Mouse (Mus musculus) v-Abl transformed pro-B cells (cell line): ENCODE measurements at regions not wholly inside any gene's neighbourhood (a gene's known extent, or its start where the extent isn't known, plus 50 kb on each side); places are given as distances from the start of the nearest gene placed in this dataset.

Experiments
- in situ Hi-C, 2 experiments: fragments of 400-800 bp; cut with MboI; formaldehyde crosslinking; loops; one replicate each; pipeline ENCODE4 v1.15.1; 2025; ENCODE audit not compliant: unreplicated experiment in 2 of 2

DNA sequence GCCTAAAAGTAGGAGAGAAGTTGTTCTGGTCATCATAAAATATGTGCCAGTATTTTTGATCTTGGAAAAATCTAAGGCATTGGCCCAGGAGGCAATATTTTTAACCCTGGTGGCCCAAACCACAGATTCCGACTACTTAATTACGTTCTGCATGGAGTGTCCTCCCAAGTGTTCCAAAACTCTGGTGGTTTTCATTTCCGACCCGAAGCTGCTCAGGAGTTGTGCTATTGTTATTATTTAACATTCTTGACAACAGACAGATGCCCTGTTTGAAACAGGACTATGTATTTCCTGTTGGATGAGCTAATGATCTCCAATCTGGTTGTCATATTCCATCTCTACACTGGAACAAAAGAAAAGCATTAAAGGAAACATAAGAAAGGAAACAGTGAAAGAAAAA lies 349.7 kb upstream of the Gm5148 start:
- in situ Hi-C loops = no loop called here

DNA sequence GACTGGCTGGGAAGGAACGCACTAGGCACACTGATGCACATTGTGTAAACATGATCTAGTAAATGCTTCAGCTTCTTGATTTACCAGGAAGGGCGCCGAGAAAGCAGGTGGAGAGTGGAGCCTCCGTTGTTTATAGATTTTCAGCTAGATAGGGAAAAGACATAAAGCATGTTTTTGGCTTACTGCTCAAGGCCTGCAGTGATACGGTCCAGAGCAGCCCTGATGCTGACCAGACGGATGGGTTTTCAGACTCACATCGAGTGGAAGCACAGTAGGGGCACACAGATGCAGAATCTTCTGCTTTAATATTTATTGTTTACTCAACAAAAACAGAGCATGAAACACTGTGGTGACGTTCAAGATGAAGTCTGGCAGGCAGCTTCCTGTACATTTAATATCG lies 331.3 kb upstream of the Gm5148 start:
- in situ Hi-C loops = no loop called here

DNA sequence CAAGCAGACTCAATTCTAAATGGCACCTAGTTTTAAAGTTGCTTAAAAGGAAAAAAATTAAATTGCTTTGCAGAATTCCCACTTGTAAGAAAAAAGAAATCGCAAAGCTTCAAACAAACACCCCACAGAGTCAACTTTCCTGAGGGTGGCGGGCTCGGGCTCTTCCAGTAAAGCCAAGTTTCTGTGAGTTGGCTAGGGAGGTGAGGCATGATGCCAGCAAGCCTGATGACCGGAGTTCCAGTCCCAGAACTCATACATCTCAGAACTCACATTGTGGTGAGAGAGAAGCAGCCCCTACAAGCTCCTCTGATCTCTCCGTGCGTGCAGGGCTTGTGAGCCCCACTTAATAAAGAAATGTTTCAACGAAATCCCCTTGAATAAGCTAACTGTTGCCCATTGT lies 328.7 kb upstream of the Gm5148 start:
- in situ Hi-C loops = no loop called here

DNA sequence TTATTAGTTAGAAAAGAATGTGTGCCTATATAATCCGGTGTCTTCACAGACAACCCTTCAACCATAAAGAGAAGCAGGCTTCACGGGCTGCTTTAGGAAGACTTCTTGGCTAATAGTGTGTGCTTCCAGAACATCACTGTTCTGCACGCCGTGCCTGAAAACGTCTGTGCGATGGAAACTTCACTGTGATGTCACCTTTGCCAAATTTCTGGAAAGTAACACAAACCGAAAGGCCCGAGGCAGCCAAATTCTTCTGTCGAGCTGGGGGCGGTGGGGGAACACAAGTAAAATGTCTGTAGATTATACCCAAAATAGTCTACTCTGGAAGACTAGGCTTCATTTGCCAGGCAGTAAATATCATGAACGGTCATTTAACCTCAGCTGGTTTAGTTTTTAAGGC lies 327.5 kb upstream of the Gm5148 start:
- in situ Hi-C loops = no loop called here

DNA sequence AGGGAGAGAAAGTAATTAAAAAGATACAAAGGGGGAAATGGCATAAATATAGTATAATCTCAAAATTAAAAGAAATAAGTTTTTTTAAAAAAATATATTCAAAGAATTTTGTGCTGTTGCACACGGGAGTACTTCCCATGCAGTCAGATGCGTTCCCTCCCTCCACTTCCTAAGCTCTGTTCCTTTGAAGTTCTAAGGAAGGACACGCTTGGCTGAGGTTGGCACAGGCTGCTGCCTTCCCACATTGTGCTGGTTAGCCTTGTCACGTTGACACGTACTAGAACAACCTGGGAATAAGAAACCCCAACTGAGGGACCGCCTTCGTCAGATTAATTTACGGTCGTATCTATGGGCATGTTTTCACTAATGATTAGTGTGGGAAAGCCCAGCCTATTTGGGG lies 326.6 kb upstream of the Gm5148 start:
- in situ Hi-C loops = no loop called here

DNA sequence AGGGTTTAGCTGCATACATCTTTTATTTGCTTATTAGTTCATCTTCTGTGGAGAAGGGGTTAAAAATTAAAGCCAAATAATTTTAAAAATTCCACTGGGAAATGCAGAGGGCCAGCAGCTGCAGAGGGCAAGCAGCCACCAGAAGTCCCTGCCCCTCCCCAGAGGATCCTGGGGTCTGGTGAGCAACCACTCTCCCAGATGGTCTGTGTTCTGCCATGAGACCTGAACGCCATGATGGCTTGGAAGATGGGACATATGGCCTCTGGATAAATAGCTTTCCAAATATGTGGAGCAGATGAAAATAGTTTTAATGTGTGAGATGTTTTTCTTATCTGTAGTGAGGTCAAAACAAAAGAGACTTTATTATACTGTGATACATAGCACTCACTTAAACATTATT lies 326.1 kb upstream of the Gm5148 start:
- in situ Hi-C loops = no loop called here

DNA sequence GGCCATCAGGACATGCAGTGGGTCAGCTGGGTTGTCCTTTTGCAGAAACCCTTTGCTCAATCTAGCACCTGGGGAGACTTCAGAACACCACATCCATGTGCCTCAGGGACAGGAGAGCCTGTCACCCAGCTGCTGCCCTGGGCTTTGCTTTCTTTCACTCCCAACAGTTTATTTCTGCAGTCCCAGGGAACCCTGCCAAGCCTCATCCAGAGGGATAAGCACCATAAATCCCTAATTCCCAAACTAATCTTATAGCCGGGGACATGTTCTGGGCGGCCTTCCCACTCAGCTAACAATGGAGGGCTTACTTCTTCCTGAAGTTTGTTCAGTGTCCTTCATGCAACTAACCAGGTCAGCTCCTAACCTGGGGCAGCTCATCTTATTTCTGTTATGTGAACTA lies 325.0 kb upstream of the Gm5148 start:
- in situ Hi-C loops = no loop called here

DNA sequence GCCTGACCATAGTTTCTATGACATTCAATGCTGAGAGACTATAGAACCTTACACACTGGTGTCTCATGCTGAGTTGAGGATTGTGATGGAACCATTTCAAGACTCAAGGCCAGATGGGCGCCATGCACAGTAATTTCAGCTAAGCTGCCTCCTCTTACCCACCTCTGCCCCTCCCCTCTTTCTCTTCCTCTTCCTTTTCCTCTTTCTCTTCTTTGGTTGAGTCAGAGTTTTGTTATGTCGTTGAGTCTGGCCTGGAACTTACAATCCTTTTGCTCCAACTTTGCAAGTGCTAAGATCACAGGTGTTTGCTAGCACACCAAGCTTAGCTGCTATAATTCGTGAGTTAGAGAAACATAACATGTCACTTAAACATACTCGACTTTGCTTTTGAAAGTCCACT lies 323.2 kb upstream of the Gm5148 start:
- in situ Hi-C loops = no loop called here

DNA sequence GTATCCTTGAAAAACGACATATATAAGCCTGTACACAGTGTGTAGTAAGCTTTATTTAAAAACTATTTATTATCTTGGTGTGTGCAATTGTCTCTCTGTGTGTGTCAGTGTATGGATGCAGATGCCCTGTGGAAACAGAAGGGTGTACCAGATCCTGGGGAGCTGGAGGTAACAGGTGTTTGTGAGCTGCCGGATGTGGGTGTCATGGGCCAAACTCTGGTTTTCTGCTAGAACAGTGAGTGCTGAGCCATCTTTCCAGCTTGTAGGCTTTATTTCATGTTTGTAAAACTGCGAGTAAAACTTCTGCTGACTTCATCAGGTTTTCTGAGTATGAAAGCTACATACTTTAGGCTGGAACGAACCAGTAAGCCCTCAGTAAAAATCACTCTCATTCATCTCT lies 322.3 kb upstream of the Gm5148 start:
- in situ Hi-C loops = no loop called here

DNA sequence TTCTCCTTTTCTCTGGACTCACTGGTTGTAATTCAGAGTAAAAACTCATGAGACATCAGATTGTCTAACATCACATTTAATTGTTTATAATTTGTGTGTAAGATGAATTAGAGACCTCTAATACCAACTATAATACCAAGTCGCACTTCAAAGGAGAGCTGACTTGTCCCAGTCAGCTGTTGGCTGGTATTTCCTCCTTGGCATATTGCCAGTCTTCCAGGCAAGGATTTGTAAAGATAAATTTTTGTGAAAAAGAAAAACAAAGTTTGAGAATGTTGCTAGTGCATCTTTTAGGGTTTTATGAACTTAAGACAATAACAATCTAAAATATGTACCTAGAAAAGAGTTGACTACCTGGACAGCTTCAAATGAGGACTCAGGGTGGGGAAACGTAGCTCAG lies 321.7 kb upstream of the Gm5148 start:
- in situ Hi-C loops = no loop called here

DNA sequence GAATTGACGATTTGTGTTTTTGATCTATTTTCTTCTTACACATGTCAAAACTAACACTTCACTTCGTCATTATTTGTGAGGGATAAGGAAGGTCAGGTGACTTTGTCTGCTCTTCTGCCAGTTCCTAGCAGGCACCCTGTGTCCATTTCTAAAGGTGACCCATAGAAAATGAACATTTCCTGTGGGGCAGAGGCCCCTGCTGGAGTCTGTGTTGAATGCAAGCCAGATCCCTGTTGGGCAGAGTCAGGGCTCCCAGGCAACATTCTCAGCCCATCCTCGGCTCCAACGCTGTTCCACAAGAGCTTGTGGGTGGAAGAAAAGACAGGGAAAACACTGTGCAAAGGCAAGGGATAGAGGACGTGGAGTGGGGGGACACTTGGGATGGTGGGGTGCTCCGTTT lies 321.2 kb upstream of the Gm5148 start:
- in situ Hi-C loops = no loop called here

DNA sequence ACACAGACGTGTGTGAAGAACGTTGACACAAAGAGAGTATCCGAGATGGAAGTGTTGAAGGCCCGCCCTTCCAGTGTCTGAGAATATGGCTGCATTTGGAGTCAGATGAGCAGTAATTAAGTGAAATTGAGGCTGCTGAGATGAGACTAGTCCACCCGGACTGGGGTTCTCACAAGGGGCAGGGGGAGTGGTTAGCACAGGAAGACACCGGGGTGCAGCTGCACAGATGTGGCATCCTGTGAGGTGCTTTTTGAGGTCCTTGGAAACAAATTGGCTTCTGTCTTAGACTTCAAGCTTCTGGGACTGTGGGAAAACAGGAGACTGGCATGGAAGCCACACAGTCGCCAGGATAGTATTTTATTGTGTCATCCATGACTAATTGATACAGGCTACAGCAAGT lies 320.0 kb upstream of the Gm5148 start:
- in situ Hi-C loops = no loop called here

DNA sequence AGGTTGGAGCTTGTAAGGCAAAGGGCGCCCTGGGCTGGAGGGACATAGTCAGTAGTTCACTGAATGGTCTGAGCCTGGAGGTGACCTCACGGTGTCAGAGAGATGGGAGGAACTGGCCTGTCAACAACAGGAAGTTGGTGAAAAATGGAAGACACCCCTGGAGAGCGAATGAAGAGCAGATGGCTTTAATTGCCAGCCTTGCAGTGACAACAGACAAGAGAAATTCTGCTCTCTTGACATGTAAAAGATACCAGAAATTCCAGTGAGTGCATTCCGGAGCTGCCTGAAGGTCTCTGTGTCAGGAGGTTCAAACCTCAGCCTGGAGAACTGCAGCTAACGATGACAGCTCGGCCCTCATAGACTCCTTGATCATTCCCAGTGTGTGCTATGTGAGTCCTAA lies 318.3 kb upstream of the Gm5148 start:
- in situ Hi-C loops = no loop called here

DNA sequence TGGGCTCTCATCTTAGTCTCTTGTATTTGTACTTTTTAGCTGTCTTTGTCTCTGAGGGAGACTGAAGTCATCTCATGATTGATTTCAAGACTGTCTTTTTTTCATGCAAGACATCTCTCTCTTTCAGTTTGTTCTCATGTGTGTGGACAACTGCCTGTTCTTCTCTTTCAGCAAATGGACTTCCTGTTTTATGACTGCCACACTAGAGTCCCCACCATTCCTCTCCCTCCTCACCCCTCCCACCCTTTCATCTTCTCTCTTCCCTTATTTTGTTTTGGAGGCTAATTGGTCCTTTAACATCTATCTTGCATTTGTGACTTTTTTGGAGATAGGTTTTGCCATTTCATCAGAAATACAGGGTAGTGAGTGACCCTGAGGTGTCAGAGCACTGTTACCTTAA lies 311.8 kb upstream of the Gm5148 start:
- in situ Hi-C loops = no loop called here

DNA sequence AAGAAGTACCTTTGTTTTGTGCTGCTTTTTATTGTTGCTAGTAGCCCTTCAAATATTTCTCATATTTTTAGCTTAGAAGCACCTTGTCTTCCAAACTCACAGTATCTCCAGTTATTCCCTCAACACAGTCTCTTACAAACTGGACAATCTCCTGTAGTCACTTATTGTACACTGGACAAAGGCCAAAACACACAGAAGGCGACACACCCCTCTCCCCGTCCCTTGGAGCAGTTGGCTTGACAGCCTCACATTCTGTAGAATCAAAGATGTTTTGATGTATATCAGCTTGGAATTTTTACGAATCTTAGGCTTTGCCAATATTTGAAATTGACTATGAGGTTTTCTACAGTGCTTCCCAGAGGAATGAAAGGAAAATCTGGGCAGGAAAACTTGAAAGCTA lies 309.8 kb upstream of the Gm5148 start:
- in situ Hi-C loops = no loop called here

DNA sequence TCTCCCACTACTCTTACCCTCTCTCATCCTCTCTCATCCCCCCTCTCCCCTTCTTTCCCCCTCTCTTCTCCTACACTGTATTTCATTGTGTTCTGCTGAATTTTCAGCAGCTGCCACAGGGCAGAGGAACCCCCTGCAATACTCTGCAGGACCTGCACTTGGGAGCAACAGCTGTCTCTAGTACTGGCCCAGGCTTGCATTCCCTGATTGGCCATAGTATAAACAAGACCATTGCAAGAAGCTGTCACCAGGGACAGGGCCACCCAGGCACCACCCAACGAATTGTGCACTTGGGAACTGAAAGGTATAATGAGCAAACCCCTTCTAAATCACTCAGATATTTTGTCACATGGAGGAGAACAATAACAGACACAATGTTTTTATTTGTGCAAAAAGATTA lies 290.5 kb upstream of the Gm5148 start:
- in situ Hi-C loops = no loop called here

DNA sequence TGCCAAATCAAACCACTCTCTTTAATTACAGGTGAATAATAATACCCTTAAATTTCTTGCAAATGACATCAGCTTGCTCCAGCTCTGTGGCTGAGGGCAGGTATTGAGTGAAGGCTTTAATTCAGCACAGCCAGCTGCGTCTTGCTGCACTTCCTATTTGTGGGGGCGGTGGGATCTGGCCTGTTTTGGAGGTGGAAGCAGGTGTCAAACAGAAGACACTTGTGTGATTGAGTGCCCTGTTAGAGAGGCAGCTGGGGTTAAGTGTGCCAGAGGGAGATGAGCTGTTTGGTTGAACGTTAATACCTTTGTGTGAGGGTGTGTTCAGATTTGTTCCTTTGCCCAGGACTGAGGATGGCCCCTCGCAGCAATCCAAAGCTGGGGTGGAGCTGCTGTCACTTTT lies 284.9 kb upstream of the Gm5148 start:
- in situ Hi-C loops = no loop called here

DNA sequence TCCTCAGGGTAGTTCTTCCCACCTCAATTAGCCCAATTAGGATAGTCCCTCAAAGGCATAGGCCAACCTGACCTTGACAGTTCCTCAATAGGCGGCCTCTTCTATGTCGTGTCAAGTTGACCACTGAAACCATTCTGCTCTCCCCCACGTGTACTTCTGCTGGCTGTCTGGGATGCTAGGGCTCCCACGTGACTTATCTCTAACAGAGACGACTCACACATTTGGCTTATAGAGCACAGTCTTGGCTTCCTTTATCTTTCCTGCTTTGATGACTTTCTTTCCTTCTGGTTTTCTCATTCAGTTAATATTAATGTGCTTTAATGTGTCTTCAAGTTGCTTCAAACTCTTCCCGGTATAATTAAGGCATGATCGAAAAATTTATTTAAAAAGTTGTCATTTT lies 284.0 kb upstream of the Gm5148 start:
- in situ Hi-C loops = no loop called here

DNA sequence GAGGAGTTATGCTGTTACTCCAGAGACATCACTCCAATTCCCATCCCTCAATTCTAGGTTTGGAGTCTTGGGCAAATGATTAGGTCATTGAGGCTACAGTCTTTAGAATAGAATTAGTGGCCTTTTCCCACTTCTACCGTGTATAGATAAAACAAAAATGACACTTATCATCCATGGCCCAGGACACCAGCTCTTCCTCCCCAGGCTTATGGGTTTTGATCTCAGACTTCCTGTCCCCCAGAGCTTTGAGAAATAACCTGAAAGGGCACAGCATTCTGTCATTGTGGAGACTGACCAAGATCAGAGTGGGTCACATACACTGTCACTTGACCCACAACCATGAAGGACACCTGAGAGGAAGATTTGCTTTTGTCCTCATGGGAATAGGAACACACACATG lies 283.3 kb upstream of the Gm5148 start:
- in situ Hi-C loops = no loop called here

DNA sequence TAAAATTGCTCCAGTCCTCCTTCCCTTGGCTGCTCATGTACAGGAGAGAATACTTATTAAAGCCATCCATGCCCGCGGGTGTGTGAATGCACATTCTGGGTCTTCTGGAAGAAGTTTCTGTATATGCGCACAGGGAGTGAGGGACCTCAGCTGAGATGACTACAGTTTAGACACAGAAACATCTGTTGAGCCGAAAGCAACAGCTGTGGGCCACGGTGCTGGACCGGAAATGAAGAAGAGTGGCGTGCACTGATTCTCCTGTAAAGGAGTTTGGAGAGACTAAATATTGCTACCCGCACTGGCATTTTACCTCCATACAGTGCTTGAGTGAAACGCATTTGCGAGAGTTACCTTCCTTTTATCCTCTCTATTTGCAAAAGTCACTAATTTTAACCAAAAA lies 278.0 kb upstream of the Gm5148 start:
- in situ Hi-C loops = no loop called here

DNA sequence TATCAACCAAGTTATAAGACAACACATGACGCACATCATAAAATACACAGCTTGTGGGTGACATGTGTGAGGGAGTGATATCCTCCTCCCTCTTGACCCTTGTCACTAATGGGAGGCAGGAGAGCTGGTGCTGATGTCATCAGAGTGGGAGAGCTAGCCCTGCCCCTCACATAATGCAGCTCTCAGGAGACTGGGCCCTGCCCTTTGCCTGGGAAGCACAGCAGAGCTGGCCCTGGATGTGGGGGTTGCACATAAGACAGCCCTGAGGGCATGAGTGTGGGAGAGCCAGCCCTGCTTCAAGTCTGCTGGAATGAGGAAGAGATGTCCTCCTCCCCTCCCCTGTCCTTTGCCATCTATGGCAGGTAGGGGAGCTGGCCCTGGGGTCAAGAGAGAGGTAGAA lies 275.5 kb upstream of the Gm5148 start:
- in situ Hi-C loops = no loop called here

DNA sequence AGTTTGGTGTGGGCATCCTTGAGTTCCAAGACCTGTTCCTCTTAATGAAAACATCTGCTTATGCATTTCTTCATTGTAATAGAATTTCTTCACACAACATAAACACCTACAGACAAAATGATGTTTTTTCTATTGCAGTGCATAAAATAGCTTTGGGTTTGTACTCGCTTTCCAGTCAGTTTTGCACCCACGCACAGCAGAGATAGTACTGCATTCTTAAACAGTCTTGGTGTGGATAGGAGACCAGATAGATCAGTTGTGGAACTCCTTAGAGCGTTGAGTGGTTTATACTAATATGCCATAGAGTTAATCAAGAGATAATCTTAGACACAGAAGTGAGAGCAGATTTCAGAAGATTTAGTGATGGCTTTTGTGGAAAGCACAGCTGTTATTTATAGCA lies 273.7 kb upstream of the Gm5148 start:
- in situ Hi-C loops = no loop called here

DNA sequence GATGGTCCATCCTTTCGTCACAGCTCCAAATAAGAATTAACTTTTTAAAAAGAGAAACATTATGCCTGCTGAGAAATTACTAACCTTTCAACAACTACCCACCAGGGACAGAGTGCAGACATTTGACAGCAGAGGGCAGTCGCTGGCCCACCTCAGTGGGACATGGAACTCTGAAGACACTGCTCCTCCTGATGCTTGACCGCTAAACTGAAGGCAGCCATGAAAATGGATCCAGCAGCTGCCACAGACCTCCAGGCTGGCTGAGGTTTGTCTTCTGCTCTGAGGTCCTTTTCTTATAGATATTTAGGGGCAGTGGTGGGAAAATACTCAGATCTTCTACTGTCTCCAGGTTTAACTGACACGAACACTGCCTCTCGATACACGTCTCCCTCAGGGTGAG lies 265.7 kb upstream of the Gm5148 start:
- in situ Hi-C loops = no loop called here
